Mouse (Mus musculus) CD8-positive naive resting alpha-beta T cell, adult 2 months (primary cell): Measurements from ENCODE around the gene Kcnh1.

Experiments used
- DNase-seq, 2 experiments: peaks; one replicate each; pipeline ENCODE4 v3.0.0; 2022; ENCODE audit warnings: low read depth in 2 of 2, low spot score in 2 of 2

The Kcnh1 gene

DNA sequence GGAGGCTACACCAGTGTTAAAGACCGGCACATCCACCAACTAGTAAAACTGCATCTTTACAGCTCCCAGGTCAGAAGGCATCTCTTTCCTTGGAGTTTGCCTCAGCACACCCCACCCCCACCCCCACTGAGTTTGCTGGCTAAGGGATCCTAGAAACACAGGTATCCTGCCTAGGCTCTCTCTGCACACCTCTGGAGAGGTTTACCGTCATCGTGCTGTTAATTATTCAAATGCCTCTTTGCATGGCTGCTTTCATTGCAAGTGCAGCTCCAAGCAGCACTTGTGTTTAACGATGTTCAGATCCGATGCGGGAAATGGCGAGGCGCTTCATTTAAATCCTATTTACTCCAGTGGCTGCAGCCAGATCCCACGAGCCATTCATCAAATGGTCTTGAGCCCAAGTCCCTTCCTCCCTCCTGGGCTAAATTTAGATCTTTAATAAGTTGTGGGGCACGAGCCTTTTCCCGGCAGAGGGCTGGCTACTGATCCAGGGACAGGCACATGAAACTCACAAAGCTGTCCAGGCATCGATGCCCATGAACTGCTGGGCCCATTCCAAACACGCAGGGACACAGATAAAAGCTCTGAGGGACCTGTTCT lies 330.4 kb downstream of the Kcnh1 start:
- no peak for DNase-seq

DNA sequence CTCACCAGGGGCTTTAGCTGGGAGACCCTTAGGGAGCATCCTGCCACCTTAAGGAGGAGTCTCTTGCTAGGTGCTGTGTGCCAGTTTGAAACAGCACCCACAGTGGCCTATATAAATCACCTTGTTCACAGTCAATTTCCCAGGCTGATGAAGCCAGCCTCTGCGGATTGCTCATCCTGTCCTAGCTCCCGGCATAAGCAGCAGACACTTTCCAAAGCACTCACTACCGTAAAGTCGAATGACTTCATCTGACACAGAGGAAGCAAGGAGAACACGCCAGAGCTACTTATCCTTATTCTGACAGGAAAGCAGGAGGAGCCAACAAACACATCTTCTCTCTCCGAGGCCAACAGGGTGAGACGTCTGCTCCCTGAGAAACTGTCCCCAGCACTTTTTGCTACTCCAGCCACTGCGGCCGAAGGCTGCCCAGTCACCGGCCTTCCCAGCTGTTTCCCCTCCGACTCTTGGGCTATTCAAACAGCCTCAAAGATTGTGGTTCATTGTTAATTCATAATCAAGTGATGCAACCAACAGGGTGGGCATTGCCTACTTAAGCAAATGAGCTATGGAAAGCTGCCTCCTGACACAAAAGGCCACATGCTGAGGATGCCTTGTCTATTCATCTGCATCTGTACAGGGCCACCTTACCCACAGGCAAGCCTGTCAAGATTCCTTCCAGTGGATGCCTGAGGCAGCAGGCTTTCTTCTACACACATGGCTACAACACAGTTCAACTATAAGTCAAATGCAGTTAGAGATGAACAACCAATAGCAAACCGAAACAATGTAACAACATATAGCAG lies 332.0 kb downstream of the Kcnh1 start:
- DNase-seq: no peak

DNA sequence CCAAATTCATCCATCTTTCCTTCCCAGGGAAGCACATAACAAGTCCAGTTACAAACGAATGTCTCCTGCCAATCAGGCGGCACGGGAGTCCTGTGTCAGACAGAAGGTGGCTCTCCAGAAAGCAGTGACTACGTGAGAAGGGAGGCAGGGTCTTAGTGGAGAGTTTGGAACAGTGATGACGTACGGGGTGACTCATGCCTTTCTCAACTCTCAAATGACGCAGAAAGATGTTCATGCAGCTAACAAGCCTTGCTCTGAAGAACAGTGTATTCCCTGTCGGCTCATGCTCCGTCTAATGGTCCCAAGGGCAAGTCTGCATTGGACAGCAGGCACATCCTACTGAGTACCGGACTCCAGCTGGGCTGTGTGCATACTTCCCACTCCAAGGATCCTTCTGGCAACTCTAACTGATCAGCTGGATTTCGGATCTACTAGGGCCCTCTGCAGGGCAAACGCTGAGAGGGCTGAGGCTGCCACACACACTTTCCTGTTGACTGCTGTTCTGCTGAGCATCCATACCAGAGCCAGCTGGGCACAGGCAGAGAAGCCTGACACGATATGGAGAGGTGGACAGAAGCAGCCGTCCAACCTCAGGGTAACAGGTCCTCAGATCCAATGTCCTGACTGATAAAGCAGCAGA lies 335.3 kb downstream of the Kcnh1 start:
- no peak for DNase-seq

DNA sequence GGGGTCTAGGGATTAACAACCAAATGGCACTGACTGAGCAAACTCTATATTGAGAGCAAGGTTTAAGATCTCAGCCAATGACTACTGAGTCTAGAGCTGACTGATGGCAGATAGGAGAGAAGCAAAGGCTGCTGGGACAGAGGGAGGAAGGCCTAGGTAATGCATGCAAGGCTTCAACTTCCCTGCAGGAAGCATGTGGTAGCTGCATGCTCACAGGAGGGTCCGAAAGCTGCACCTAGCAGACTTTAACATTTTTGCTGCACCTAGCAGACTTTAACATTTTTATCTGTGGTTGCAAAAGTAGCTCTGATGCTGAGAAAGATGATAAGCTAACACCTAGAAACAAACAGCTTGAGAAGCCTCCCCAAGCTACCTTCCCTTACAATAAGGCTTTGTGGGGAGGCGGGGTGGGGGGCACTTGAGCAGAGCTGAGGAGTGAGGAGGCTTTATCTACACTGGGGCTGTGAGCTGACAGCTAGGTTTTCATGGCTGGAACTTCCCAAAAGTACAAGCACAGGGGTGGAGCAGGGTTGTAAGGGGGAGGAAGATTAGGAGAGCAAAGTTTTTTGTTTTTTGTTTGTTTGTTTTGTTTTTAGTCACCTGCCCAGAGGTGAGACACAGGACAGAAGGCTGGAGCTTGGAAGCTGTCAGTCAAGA lies 341.0 kb downstream of the Kcnh1 start:
- DNase-seq: no peak

DNA sequence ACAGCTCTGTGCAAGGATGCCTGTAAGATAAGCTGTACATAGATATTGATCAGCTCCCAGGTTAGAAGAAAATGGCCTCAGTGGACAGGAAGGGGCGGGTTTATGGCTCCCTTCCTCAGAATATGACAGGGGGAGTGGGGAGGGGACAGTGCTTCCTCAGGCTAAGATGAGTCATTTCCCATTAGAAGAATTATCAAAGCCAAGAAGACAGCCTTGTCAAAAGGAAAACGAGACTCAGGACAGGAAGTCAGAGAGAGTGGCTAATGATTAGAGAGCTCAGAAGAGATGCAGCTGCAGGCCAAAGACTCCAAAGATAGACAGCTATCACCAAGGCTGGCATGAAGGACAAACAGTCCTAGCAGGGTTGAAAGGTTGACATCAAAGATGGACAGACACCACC lies 341.6 kb downstream of the Kcnh1 start:
- no peak for DNase-seq

DNA sequence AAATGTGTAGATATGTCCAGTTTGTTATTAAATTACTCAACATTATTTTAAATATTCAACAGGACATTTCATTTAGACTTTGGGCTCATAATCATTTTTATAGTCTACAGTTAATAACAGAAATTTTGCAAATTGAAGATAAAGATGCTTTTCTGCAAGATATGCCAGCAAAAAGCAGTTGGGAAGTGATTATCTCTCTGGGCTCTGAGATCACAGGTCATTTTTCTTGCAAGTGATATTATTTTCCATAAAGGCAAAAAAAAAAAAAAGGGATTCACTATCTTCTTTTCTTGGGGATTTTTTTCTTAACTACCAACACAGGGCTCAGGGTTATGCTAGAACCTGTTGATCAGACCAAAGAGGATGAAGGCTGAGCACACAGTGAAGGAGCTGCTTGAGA lies 342.4 kb downstream of the Kcnh1 start:
- no peak for DNase-seq

DNA sequence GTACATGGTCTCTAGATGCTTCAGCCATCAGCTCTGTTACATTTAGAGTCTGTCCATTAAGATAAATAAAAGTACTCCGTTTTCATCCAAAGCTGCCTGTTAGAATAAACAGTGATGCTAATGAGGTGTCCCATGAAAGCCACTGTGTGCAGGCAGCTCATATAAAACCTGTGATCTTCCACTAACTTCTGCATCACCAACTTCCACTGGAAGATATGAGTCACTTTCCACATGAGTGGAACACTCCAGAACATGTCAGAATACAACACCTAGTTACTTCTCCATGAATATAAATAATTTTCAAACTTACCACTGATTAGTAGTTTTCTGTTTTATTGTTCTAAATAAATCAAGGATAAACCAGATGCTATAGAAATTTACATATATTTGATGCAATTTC lies 345.9 kb downstream of the Kcnh1 start:
- DNase-seq: no peak

DNA sequence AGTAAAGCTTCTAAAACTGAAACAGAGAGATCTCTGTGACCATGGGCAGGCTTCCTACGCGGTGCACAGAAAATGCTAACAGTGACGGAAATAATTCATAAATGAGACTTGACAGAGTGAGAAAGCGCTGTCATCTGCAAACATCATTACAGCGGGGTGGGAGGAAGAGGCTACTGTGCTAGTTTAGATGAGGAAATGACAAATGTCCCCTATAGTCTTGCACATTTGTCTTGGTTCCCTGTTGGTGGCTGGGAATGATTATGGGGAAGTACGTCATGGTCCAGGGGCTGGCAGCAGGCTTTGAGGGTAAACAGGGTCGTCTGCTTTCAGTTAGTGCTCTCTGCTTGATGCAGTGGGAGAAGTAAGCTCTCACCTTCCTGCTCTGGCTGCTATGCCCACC lies 346.6 kb downstream of the Kcnh1 start:
- DNase-seq: no peak

DNA sequence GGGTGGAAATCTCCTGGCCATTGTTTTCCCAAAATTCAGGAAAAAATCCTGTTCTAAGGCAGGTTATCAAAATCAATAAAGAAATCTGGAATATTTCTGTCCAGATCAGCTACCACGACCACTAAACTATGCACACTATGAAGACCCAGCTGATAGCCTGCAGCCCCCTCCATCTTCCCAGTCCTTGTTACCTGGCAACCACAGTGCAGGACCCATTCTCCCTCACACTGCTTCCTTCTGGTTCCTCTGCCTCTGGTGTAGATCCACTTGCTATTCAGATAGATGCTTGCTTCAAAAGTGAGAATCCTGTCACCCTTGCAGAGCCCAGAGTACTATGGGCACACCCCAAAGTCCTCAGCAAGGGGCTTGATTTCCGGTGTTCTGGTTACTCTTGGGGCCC lies 351.5 kb downstream of the Kcnh1 start:
- DNase-seq: no peak

DNA sequence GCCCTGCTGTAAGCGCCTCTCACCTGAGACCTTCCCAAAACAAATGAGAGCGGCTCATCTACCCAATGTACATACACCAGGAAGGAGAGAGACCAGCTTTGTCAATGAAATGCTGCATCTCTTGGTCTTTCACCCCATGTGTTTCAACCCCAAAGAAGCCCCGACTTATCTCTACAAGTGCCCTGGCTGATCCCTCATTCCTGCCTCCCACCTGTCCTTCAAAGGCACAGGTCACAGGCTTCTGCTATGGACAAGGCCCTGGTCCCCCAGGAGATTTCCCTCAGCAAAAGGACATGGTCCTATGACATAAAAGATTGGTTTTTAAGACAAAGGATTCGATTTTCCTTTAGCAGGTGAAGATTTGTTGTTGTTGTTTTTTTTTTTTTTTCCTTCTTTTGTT lies 353.1 kb downstream of the Kcnh1 start:
- DNase-seq: no peak

DNA sequence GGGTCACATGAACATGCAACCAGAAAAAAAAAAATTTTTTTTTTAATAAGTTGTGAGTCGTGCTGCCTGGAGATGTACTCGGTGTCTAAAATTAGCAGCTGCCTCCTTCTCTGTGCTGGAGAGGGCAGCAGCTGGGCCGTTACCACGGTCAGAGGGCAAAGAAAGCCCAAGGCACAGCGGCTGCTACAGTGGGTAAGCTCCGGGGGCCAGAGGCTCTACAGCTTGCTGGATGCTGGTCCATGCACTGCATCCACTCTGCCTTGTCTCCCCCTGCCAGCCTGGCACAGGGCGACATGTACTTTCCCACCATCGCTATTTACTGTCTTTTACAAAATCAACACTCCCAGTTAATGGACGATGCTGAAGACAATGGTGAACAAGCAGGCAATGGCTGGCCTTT lies 353.5 kb downstream of the Kcnh1 start:
- no peak for DNase-seq

DNA sequence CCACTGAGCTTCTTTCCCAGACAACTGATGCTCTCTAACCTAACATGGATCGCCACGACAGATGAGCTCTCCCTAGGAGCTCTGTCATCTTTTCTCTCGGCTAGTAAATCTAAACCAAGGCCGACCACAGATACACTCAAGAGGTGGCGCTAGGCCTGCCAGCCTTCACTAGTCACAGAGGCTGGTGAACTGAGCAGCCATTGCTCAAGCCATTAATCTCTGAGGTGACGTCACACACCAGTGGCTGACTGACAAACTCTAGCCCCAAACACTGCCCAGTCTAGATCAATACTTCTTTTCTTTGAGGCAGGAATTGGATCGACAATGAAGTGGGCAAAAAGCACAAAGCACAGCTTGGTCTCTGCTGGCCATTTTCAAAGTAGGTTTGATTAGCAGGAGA lies 354.3 kb downstream of the Kcnh1 start:
- DNase-seq: no peak

DNA sequence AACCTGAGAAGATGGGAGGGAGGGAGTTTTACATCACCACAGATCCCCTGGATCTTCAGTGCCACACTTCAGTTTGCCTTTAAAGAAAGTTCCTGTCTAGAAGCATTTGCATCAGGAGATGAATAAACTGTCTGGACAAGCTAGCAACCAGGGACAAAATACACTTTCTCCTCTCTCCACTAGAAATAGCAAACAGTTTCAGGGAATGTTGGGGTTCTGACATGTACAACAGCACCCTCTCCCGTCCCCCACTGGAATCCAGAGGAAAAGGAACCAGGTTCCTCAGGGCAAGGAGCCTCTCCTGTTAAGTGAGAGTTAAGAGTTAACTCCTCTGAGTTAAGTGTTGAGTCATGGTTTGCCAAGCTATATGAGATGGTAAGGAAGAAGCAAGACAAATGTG lies 356.3 kb downstream of the Kcnh1 start:
- no peak for DNase-seq

DNA sequence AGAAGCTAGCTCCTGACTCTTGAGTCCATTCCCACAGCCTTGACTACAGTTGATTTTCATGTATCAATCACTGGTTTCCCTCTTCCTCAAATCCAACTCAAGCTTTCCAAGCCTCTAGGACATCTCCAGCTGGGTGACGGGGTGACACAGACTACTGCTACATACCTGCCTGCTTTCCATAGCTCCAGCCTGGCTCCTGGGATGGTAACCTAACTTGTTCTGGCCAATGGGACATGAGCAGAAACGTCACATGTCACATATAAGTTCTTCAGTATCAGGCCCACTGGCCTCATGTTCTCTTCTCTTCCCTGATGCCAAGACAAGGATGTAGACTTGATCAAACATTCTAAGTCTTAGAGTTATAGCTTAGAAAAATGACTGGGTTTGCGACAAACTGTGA lies 360.0 kb downstream of the Kcnh1 start:
- no peak for DNase-seq

DNA sequence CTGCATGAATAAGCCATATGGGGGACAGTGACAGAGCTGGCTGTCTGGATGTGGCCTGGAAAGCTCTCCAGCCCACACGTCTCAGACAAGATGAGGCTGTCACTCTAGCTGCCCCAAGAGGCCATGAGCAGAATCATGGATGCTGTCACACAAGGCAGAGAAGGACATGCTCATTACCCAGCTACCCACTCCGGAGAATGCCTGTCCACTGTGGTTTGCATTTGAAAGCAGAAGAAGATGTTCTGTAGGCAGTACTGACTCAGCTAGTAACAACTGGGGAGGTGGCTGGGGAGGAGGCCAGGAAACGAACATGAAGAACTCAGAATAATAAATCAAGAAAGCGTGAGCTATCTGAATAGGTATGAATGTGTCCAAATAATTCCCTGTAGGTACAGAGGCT lies 364.9 kb downstream of the Kcnh1 start:
- DNase-seq: no peak

DNA sequence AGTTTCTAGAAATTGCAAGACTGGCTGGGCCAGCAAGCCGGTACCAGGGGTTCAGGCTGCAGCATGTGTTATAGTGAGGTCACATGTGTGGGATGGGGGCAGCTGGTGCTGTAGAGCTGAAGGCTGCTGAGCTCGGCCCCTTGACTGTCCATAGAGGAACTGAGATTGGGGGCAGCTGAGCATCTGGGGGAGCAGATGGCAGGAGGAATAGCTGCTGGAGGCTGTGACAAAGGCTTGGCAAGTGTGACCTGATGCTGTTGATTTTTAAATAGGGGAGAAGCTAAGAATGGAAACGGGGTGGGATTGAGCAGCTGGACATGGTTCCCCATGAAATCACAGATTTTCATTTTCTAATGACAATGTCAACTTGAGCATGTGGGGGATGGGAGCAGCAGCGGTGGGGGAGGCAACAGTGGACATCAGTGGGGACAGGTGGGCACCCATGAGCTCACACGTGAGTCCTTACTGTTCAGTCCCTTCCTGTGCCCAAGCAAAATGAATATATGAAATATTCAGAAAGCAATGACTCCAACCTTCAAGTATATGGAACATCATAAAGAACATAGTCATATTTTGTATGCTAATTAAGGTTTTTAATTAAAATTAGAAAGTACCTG lies 367.5 kb downstream of the Kcnh1 start:
- no peak for DNase-seq

DNA sequence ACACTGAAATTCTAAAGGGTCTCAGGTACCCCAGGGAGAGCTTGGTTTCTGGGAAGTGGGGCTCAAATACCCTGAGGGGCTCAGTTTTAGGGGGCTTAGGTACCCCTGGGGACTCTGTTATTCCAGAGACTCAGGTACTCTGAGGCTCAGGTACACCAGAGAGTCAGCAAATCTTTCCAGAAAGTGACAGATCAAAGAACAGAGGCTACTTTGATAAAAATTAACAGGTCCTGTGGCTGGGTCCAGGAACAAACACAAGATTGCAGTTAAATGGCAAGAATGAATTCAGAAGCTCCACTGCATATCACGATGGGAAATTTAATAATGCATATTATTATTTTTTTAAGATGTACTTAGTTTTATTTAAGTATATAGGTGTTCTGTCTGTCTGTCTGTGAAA lies 368.8 kb downstream of the Kcnh1 start:
- no peak for DNase-seq
